Mouse (Mus musculus) forelimb bud, embryonic 11.5 days (tissue): Measurements from ENCODE around the gene Napb.
"Not testable (repeated sequence)": the region's sequence is repeated elsewhere in the genome, so short reads cannot be mapped to it uniquely, and the experiment has no call there.

ENCODE experiments used
- DNase-seq: peaks from one replicate; pipeline ENCODE4 v3.0.0-alpha.2; 2012; ENCODE audit warnings: low read depth, low spot score

The Napb gene

GRCm38 (mm10) chr2:148732327-148733000, at the start of gene Napb:
Gene Napb, minus strand, starts transcription at chr2:148732467.
- DNase-seq = peak; percentile 93

GRCm38 (mm10) chr2:148781709-148782108, 49.4 kb upstream of the Napb start, which contains the start of gene 8030411F24Rik:
Gene 8030411F24Rik, plus strand, starts transcription at chr2:148782009.
- no peak for DNase-seq

- not testable (repeated sequence) for DNase-seq
These were observed 39.1 kb upstream of the Napb start, which contains the start of gene Cst11 for GRCm38 (mm10) chr2:148771397-148771796. Gene Cst11, minus strand, starts transcription at chr2:148771497.

- no peak for DNase-seq
These were observed 31.6 kb upstream of the Napb start for GRCm38 (mm10) chr2:148763648-148764388.

- no peak for DNase-seq
These were observed 22.1 kb upstream of the Napb start for GRCm38 (mm10) chr2:148754310-148754846.

GRCm38 (mm10) chr2:148751893-148752813, 19.9 kb upstream of the Napb start:
- peak; percentile 88 for DNase-seq

GRCm38 (mm10) chr2:148750058-148750457, 17.8 kb upstream of the Napb start, which contains the start of gene Cstl1:
Gene Cstl1, plus strand, starts transcription at chr2:148750358.
- DNase-seq = no peak

- DNase-seq = no peak
These were observed 11.7 kb upstream of the Napb start for GRCm38 (mm10) chr2:148743846-148744407.

- no peak for DNase-seq
These were observed 10.7 kb upstream of the Napb start for GRCm38 (mm10) chr2:148743001-148743400.

- peak; percentile 13 for DNase-seq
These were observed 497 bp downstream of the Napb start for GRCm38 (mm10) chr2:148731614-148732326.

- no peak for DNase-seq
These were observed 12.8 kb downstream of the Napb start for GRCm38 (mm10) chr2:148719271-148719995.

GRCm38 (mm10) chr2:148717072-148717471, 15.2 kb downstream of the Napb start:
- DNase-seq = no peak

GRCm38 (mm10) chr2:148712326-148712725, 19.9 kb downstream of the Napb start:
- DNase-seq = no peak

GRCm38 (mm10) chr2:148707202-148707530, 25.1 kb downstream of the Napb start:
- DNase-seq = no peak

GRCm38 (mm10) chr2:148706409-148707201, 25.7 kb downstream of the Napb start:
- peak; percentile 34 for DNase-seq

GRCm38 (mm10) chr2:148698571-148698970, 33.7 kb downstream of the Napb start:
- DNase-seq = peak; percentile 29

GRCm38 (mm10) chr2:148690781-148691180, 41.5 kb downstream of the Napb start:
- no peak for DNase-seq

GRCm38 (mm10) chr2:148690291-148690690, 42.0 kb downstream of the Napb start:
- DNase-seq = no peak
